Mouse (Mus musculus) liver, embryonic 12.5 days (tissue): ENCODE measurements around the gene Foxn3. TPM values are rescaled to one million over a fixed set of nuclear protein-coding genes. Genes with fewer than 3 reads are reported as not detected.

Experiments
- ATAC-seq: fragments of 200-750 bp; cut with Nextera tagmentation; 2 replicates; pipeline ENCODE4 v1.8.0; 2017; ENCODE audit warnings: moderate number of reproducible peaks, mild to moderate bottlenecking, moderate library complexity
- H3K27ac ChIP-seq: fragments of 300-500 bp; sonication (generic); 2 replicates; pipeline ENCODE4 v1.5.1; 2016; ENCODE audit warnings: mild to moderate bottlenecking
- H3K27me3 ChIP-seq: fragments of 300-500 bp; sonication (generic); replicated peaks from 2 replicates; pipeline ENCODE4 v1.6.1; 2016; ENCODE audit warnings: mild to moderate bottlenecking, moderate library complexity
- H3K36me3 ChIP-seq: fragments of 300-500 bp; sonication (generic); 2 replicates; pipeline ENCODE4 v1.6.1; 2016; ENCODE audit warnings: mild to moderate bottlenecking, moderate library complexity
- H3K4me1 ChIP-seq: fragments of 300-500 bp; sonication (generic); 2 replicates; pipeline ENCODE4 v1.6.1; 2016
- H3K4me2 ChIP-seq: fragments of 300-500 bp; sonication (generic); 2 replicates; pipeline ENCODE4 v1.6.1; 2016; ENCODE audit warnings: mild to moderate bottlenecking, moderate library complexity
- H3K4me3 ChIP-seq: fragments of 300-500 bp; sonication (generic); 2 replicates; pipeline ENCODE4 v1.5.1; 2016; ENCODE audit warnings: mild to moderate bottlenecking, moderate library complexity
- H3K9ac ChIP-seq: fragments of 300-500 bp; sonication (generic); 2 replicates; pipeline ENCODE4 v1.6.1; 2016; ENCODE audit warnings: mild to moderate bottlenecking, moderate library complexity
- H3K9me3 ChIP-seq: fragments of 300-500 bp; sonication (generic); replicated peaks from 2 replicates; pipeline ENCODE4 v1.6.1; 2016; ENCODE audit warnings: mild to moderate bottlenecking, moderate library complexity
- WGBS: fragments of 180-500 bp; shearing (Covaris S2); methylation state at CpG from one replicate; pipeline ENCODE4 v1.1.7; 2016; ENCODE audit not compliant: insufficient replicate concordance; 5-methylcytosine and 5-hydroxymethylcytosine counted together
- polyA plus RNA-seq: library from polyadenylated mRNA; unstranded; fragments of >200 nt; fragmentation: Nextera tagmentation; extraction: Ambion mirVana; gene quantifications from 2 replicates; pipeline ENCODE4 v1.2.1, GENCODE M21; 2016

The Foxn3 gene
- polyA plus RNA-seq, 1 experiment from 2014 or later, result 25.8 TPM

- Histone ChIP-seq H3K4me1 (peaks cover 31% of the 10 kb centered on the region), H3K4me3 (no peak overlapping the region), H3K27ac (no peak overlapping the region), H3K4me2 (no peak overlapping the region), H3K9ac (no peak overlapping the region), H3K27me3 (no peaks in the 10 kb centered on the region), H3K36me3 (no peaks in the 10 kb centered on the region), H3K9me3 (no peaks in the 10 kb centered on the region)
- WGBS, result 83% methylated on average over 10 of the region's 10 CpGs
- ATAC-seq, result no peak
Measured at GRCm38 (mm10) chr12:99518640-99519039, 44.7 kb downstream of the Foxn3 start.

DNA sequence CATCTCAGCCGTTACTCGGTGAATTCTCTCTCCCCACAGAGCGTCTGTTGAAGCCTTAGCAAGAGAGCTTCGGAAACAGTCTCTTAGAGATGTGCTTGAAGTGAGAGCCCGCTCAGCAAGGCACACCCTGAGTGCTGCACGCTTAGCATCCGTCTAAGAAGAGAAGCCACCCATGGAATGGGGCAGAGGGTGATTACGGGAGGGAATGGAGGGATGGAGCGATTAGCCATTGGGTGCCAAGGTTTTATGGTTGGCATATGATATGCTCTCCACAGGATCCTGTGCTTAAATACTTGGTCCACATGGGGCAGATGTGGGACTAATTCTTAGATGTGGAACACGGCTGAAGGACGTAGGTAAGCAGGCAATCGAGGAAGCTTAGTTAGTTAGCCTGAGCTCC is 45.3 kb downstream of the Foxn3 start:
- H3K4me2 ChIP-seq, result no peak overlapping the region
- no peak overlapping the region for H3K9ac ChIP-seq
- no peak for ATAC-seq
- H3K36me3 ChIP-seq, result no peaks in the 10 kb centered on the region
- 80% methylated on average over 12 of the region's 12 CpGs for WGBS
- peaks cover 33% of the 10 kb centered on the region for H3K4me1 ChIP-seq
- H3K27me3 ChIP-seq, result no peaks in the 10 kb centered on the region
- H3K9me3 ChIP-seq, result no peaks in the 10 kb centered on the region
- H3K27ac ChIP-seq, result no peak overlapping the region
- no peak overlapping the region for H3K4me3 ChIP-seq

DNA sequence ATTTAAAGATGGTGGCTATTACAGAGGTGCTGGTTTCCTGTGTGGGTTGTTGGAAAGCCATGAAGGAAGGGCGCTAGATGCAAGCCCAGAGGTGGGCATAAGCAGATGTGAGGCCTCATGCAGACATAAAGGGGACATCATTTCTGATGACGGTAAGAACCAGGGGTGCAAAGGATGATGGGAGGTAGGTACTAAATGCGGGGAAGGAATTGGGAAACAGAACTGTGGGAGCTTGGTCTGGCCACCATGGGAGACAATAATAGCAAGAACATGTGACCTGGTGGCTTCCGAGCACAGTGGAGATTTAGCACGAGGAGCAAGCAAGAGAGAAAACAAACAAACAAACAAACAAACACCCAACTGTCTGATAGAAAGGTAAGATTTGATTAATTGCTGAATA is 46.1 kb downstream of the Foxn3 start:
- H3K9me3 ChIP-seq, result no peaks in the 10 kb centered on the region
- no peaks in the 10 kb centered on the region for H3K36me3 ChIP-seq
- no peak overlapping the region for H3K9ac ChIP-seq
- H3K4me3 ChIP-seq, result no peak overlapping the region
- peaks cover 33% of the 10 kb centered on the region for H3K4me1 ChIP-seq
- WGBS, result 71% methylated on average over 5 of the region's 5 CpGs
- ATAC-seq, result no peak
- no peaks in the 10 kb centered on the region for H3K27me3 ChIP-seq
- H3K4me2 ChIP-seq, result no peak overlapping the region
- no peak overlapping the region for H3K27ac ChIP-seq

DNA sequence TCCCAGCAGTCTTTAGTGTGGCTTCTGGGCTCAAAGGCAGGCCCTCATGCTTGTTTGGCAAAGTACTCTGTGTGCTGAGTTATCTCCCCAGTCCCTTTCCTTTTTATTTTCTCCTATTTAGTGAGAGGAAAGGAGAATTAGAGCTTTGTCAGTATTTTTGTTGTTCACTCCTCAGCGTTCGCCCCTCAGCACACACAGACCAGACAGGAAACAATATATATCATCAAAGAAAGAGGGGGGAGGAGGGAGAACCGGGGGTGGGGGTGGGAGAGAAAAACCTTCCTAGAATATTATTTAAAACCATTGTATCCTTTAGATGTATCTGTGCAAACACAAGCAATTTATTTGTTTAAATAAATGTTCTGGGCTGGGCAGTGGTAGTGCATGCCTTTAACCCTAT is 47.9 kb downstream of the Foxn3 start:
- ATAC-seq, result no peak
- Histone ChIP-seq H3K27ac (no peak overlapping the region), H3K4me1 (peaks cover 33% of the 10 kb centered on the region), H3K4me3 (no peak overlapping the region), H3K9ac (no peak overlapping the region), H3K9me3 (no peaks in the 10 kb centered on the region), H3K36me3 (no peaks in the 10 kb centered on the region), H3K4me2 (no peak overlapping the region), H3K27me3 (no peaks in the 10 kb centered on the region)
- whole genome bisulfite sequencing, result 36% methylated on average over 3 of the region's 3 CpGs

DNA sequence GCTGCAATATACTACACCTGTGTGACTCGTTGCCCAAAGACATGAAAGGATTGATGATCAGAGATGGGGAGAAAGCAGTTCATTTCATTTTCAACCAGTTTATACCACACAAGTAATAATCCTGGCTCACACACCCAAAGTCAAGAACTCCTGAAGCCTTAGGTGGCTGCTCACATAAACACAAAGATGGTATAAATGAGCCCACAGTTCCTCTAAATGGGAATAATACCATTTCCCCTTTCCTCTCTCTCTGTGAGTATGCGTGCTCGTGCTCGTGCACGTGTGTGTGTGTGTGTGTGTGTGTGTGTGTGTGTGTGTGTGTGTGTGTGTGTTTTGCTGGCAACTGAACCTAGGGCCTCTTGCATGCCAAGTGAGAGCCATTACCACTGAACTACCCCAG is 51.7 kb downstream of the Foxn3 start:
- no peak for ATAC-seq
- H3K27ac ChIP-seq, result no peak overlapping the region
- no peaks in the 10 kb centered on the region; the same call in 1 of the 2 replicates for H3K9me3 ChIP-seq
- H3K27me3 ChIP-seq, result no peaks in the 10 kb centered on the region
- no peak overlapping the region for H3K9ac ChIP-seq
- no peaks in the 10 kb centered on the region for H3K36me3 ChIP-seq
- no peak overlapping the region for H3K4me2 ChIP-seq
- no peak overlapping the region for H3K4me3 ChIP-seq
- peaks cover 17% of the 10 kb centered on the region for H3K4me1 ChIP-seq
- WGBS, result 80% methylated on average over 4 of the region's 5 CpGs

- Histone ChIP-seq H3K4me1 (peaks cover 17% of the 10 kb centered on the region), H3K9ac (no peak overlapping the region), H3K9me3 (no peaks in the 10 kb centered on the region; the same call in 1 of the 2 replicates), H3K4me2 (no peak overlapping the region), H3K27ac (no peak overlapping the region), H3K36me3 (no peaks in the 10 kb centered on the region), H3K27me3 (no peaks in the 10 kb centered on the region), H3K4me3 (no peak overlapping the region)
- 59% methylated on average over 5 of the region's 5 CpGs for WGBS
- ATAC-seq, result no peak
Measured at GRCm38 (mm10) chr12:99510759-99511158, 52.6 kb downstream of the Foxn3 start.

- 71% methylated on average over 4 of the region's 4 CpGs for WGBS
- H3K4me1 ChIP-seq, result peaks cover 5% of the 10 kb centered on the region
- H3K27me3 ChIP-seq, result no peaks in the 10 kb centered on the region
- no peaks in the 10 kb centered on the region; the same call in 1 of the 2 replicates for H3K9me3 ChIP-seq
- H3K4me2 ChIP-seq, result no peak overlapping the region
- no peak overlapping the region for H3K9ac ChIP-seq
- no peak for ATAC-seq
- H3K27ac ChIP-seq, result no peak overlapping the region
- H3K4me3 ChIP-seq, result no peak overlapping the region
- H3K36me3 ChIP-seq, result no peaks in the 10 kb centered on the region
Measured at GRCm38 (mm10) chr12:99502225-99502624, 61.2 kb downstream of the Foxn3 start.

GRCm38 (mm10) chr12:99498978-99499694 is 64.2 kb downstream of the Foxn3 start:
- Histone ChIP-seq H3K27me3 (no peaks in the 10 kb centered on the region), H3K4me1 (peaks cover 9% of the 10 kb centered on the region), H3K27ac (no peak overlapping the region), H3K36me3 (no peaks in the 10 kb centered on the region), H3K9ac (no peak overlapping the region), H3K4me2 (no peak overlapping the region), H3K9me3 (no peaks in the 10 kb centered on the region), H3K4me3 (no peak overlapping the region)
- no peak for ATAC-seq
- 71% methylated on average over 9 of the region's 9 CpGs for WGBS

- Histone ChIP-seq H3K4me3 (no peak overlapping the region), H3K9me3 (no peaks in the 10 kb centered on the region), H3K4me1 (peaks cover 9% of the 10 kb centered on the region), H3K27me3 (no peaks in the 10 kb centered on the region), H3K27ac (no peak overlapping the region), H3K4me2 (no peak overlapping the region), H3K9ac (no peak overlapping the region), H3K36me3 (no peaks in the 10 kb centered on the region)
- no peak for ATAC-seq
- WGBS, result 78% methylated on average over 18 of the region's 18 CpGs
Measured at GRCm38 (mm10) chr12:99498189-99498977, 65.0 kb downstream of the Foxn3 start.

DNA sequence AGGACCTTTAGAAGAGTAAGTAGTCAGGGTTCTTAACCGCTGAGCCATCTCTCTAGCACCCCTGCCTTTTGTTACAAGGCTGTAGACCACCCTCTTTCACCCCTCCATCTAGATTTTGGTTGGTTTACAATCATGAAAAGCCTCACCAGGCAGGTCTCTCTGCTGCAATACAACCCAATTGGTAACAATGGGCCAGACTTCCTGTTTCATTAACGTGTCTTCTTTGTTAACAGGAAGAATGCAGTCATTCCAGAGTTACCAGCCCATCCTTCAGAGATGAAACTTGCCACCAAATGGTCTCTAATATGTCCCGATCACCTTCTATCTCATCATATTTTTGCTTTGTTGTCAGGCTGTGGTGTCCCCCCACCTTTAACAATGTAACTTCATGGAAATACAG is 66.4 kb downstream of the Foxn3 start:
- peaks cover 9% of the 10 kb centered on the region for H3K4me1 ChIP-seq
- no peaks in the 10 kb centered on the region for H3K36me3 ChIP-seq
- no peak overlapping the region for H3K27ac ChIP-seq
- ATAC-seq, result no peak
- H3K9ac ChIP-seq, result no peak overlapping the region
- 55% methylated on average over 3 of the region's 3 CpGs for WGBS
- no peak overlapping the region for H3K4me3 ChIP-seq
- no peaks in the 10 kb centered on the region for H3K27me3 ChIP-seq
- H3K9me3 ChIP-seq, result no peaks in the 10 kb centered on the region
- H3K4me2 ChIP-seq, result no peak overlapping the region

DNA sequence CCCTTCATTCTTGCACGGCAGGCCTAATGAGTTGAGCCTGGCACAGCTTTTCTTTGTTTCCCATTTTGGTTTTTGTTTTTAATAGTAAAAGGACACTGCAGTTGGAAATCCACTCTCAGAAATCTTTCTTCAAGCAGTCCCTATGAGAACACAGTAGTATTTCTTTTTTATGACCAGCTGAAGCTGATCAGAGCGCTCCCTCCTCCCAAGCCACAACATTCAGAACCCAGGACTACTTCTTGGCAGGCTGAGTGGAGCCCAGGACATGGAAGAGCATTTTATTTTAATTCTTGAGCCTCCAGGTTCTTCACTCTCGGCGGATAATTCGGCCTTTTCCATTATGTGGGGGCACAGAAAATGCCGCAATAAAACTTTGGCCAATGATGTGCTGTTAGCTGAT is 73.2 kb downstream of the Foxn3 start:
- no peak overlapping the region for H3K4me3 ChIP-seq
- H3K36me3 ChIP-seq, result no peaks in the 10 kb centered on the region
- no peak overlapping the region for H3K4me2 ChIP-seq
- no peaks in the 10 kb centered on the region for H3K27me3 ChIP-seq
- ATAC-seq, result no peak
- no peak overlapping the region for H3K9ac ChIP-seq
- H3K27ac ChIP-seq, result no peak overlapping the region
- H3K9me3 ChIP-seq, result no peaks in the 10 kb centered on the region
- WGBS, result 83% methylated on average over 6 of the region's 6 CpGs
- no peaks in the 10 kb centered on the region for H3K4me1 ChIP-seq

GRCm38 (mm10) chr12:99489001-99489592 is 74.3 kb downstream of the Foxn3 start:
- WGBS, result 69% methylated on average over 4 of the region's 4 CpGs
- Histone ChIP-seq H3K27ac (no peak overlapping the region), H3K4me1 (no peaks in the 10 kb centered on the region), H3K9me3 (no peaks in the 10 kb centered on the region), H3K9ac (no peak overlapping the region), H3K27me3 (no peaks in the 10 kb centered on the region), H3K4me3 (no peak overlapping the region), H3K36me3 (no peaks in the 10 kb centered on the region), H3K4me2 (no peak overlapping the region)
- ATAC-seq, result no peak
